In genomic region chr17:75056631-75057030, GRCm38 (mm10) we compare ENCODE assay signal across 23 mouse cellular contexts. TPM values are rescaled to one million over a fixed set of nuclear protein-coding genes. Genes with fewer than 3 reads are reported as not detected.
DNase-seq lines count a peak whose midpoint lies in the region; ATAC-seq and TF ChIP-seq lines count a peak whose summit lies in the region.
"Had no signal": no experiment of that assay in that cellular context is flagged by ENCODE, and none has a peak within 500 bp of the region (broad histone marks: within the 10 kb centered on the region; RNA-seq: fewer than 3 reads in every experiment).

No protein-coding gene starts in this region.

- H3K9me3 ChIP-seq in kidney, embryonic 15.5 days (replicated peaks), result no peaks in the 10 kb centered on the region
- no peaks in the 10 kb centered on the region for H3K9me3 ChIP-seq in embryonic facial prominence, embryonic 11.5 days (replicated peaks; ENCODE audit: control insufficient read depth, low read length)
- H3K9me3 ChIP-seq in hindbrain, embryonic 12.5 days (replicated peaks), result no peaks in the 10 kb centered on the region
- H3K9me3 ChIP-seq: hindbrain, embryonic 13.5 days had no signal

- DNase-seq in gastrocnemius, adult 18-20 months (ENCODE audit: low spot score), result peak; percentile 38
- no peak for DNase-seq in gastrocnemius, postnatal 25 days
- DNase-seq in kidney, adult 11 months, result no peak
- DNase-seq in embryonic facial prominence, embryonic 11.5 days (ENCODE audit: low spot score), result peak; percentile 22
- DNase-seq: adrenal gland, postnatal 14 days; cerebellum, postnatal 10 days; heart, postnatal 10 days; kidney, adult 9 months; kidney, postnatal 4 days; lung, adult 18-20 months; lung, postnatal 14 days; thymus, postnatal 14 days had no signal

- no peaks in the 10 kb centered on the region for H3K79me2 ChIP-seq in myocyte (ENCODE audit: control insufficient read depth, insufficient read depth)

- no peak overlapping the region for H3K27ac ChIP-seq in kidney, embryonic 15.5 days
- no peak overlapping the region for H3K27ac ChIP-seq in embryonic facial prominence, embryonic 11.5 days (replicated peaks; ENCODE audit: low read depth, low read length)
- no peak overlapping the region for H3K27ac ChIP-seq in hindbrain, embryonic 12.5 days
- H3K27ac ChIP-seq: hindbrain, embryonic 13.5 days had no signal

- TF ChIP-seq POLR2A in myocyte (IDR thresholded peaks at IDR 0.05; ENCODE audit: insufficient read length, low read depth), result no peak

- H3K4me3 ChIP-seq in kidney, embryonic 15.5 days (replicated peaks), result no peak overlapping the region
- no peak overlapping the region for H3K4me3 ChIP-seq in embryonic facial prominence, embryonic 11.5 days (ENCODE audit: low read depth, low read length)
- no peak overlapping the region for H3K4me3 ChIP-seq in myocyte
- H3K4me3 ChIP-seq in hindbrain, embryonic 12.5 days, result no peak overlapping the region
- H3K4me3 ChIP-seq: hindbrain, embryonic 13.5 days had no signal

- peak; percentile 56; the same call in 1 of the 2 replicates for ATAC-seq in kidney, embryonic 15.5 days (replicated peaks; ENCODE audit: low FRiP score)
- ATAC-seq in embryonic facial prominence, embryonic 11.5 days (replicated peaks; ENCODE audit: insufficient number of reproducible peaks, low FRiP score, low TSS enrichment, low read depth), result no peak
- ATAC-seq in hindbrain, embryonic 12.5 days (ENCODE audit: low FRiP score), result no peak
- ATAC-seq: activated CD4-positive, CD25-positive, alpha-beta regulatory T cell, adult 4 months; forebrain, embryonic 16.5 days; inflammation-experienced regulatory T-cells, adult 6 months; midbrain, embryonic 16.5 days had no signal

- H3K4me2 ChIP-seq in kidney, embryonic 15.5 days, result no peak overlapping the region
- no peak overlapping the region for H3K4me2 ChIP-seq in embryonic facial prominence, embryonic 11.5 days (ENCODE audit: low read depth, low read length)
- H3K4me2 ChIP-seq in myocyte (ENCODE audit: low read depth), result peak overlapping the region; percentile 48
- no peak overlapping the region for H3K4me2 ChIP-seq in hindbrain, embryonic 12.5 days (replicated peaks)
- H3K4me2 ChIP-seq: hindbrain, embryonic 13.5 days; liver, embryonic 11.5 days had no signal

- H3K27me3 ChIP-seq in kidney, embryonic 15.5 days, result no peaks in the 10 kb centered on the region
- H3K27me3 ChIP-seq in embryonic facial prominence, embryonic 11.5 days (ENCODE audit: control insufficient read depth, insufficient read depth, low read length), result no peaks in the 10 kb centered on the region
- no peaks in the 10 kb centered on the region for H3K27me3 ChIP-seq in myocyte (ENCODE audit: control insufficient read depth, insufficient read depth, insufficient read length)
- H3K27me3 ChIP-seq in hindbrain, embryonic 12.5 days, result peaks cover 2% of the 10 kb centered on the region; the same call in 1 of the 2 replicates

- peaks cover 17% of the 10 kb centered on the region; the same call in 1 of the 2 replicates for H3K4me1 ChIP-seq in kidney, embryonic 15.5 days
- no peaks in the 10 kb centered on the region for H3K4me1 ChIP-seq in embryonic facial prominence, embryonic 11.5 days (ENCODE audit: control insufficient read depth, insufficient read depth, low read length)
- no peaks in the 10 kb centered on the region for H3K4me1 ChIP-seq in hindbrain, embryonic 12.5 days
- H3K4me1 ChIP-seq: hindbrain, embryonic 13.5 days had no signal

- no peaks in the 10 kb centered on the region for H3K36me3 ChIP-seq in kidney, embryonic 15.5 days
- H3K36me3 ChIP-seq in embryonic facial prominence, embryonic 11.5 days (replicated peaks; ENCODE audit: control insufficient read depth, insufficient read depth, low read depth, low read length), result no peaks in the 10 kb centered on the region
- no peaks in the 10 kb centered on the region for H3K36me3 ChIP-seq in myocyte (ENCODE audit: control insufficient read depth, insufficient read depth)
- H3K36me3 ChIP-seq in hindbrain, embryonic 12.5 days, result no peaks in the 10 kb centered on the region
- H3K36me3 ChIP-seq: G1E; hindbrain, embryonic 13.5 days had no signal

- no peak overlapping the region for H3K9ac ChIP-seq in kidney, embryonic 15.5 days
- H3K9ac ChIP-seq in embryonic facial prominence, embryonic 11.5 days (replicated peaks; ENCODE audit: low read length), result no peak overlapping the region
- H3K9ac ChIP-seq in hindbrain, embryonic 12.5 days, result no peak overlapping the region
- H3K9ac ChIP-seq: hindbrain, embryonic 13.5 days had no signal

- 29% methylated on average over 8 of the region's 8 CpGs for WGBS in kidney, embryonic 15.5 days
- WGBS in embryonic facial prominence, embryonic 11.5 days, result 43% methylated on average over 8 of the region's 8 CpGs
- 28% methylated on average over 8 of the region's 8 CpGs for WGBS in hindbrain, embryonic 12.5 days

- H3ac ChIP-seq in myocyte (ENCODE audit: control insufficient read depth, insufficient read length), result no peak overlapping the region

TF ChIP-seq in myocyte, 11 proteins besides CTCF, POLR2A, EP300 and RAD21:
- peak; percentile 67 for TF ChIP-seq TCF12 (IDR thresholded peaks at IDR 0.05; ENCODE audit: insufficient read depth, poor library complexity, severe bottlenecking)
- TF ChIP-seq MYOG (IDR thresholded peaks at IDR 0.05; ENCODE audit: control insufficient read depth in 1 of 3, insufficient read depth in 1 of 3, insufficient read length in 2 of 3, low read depth in 2 of 3), result peak in 2 of 3 experiments; percentile 31 to 77
- no peak for TF ChIP-seq E2F4 (IDR thresholded peaks at IDR 0.05; ENCODE audit: insufficient read depth)
- peak; percentile 25 to 92 (median 69) for TF ChIP-seq MYOD1 (IDR thresholded peaks at IDR 0.05; ENCODE audit: control insufficient read depth in 1 of 3, insufficient read length in 2 of 3, low read depth in 2 of 3)
TF ChIP-seq in myocyte: peak in this region for 3.

RNA-seq across cellular contexts. Expression of gene Ltbp1, which starts 51.3 kb away (rescaled TPM):
- 1 to 10 TPM; 6.5 to 8.6 TPM for total RNA-seq in gastrocnemius, adult 18-20 months (2021)
- total RNA-seq in gastrocnemius, postnatal 25 days (2021), result 10 to 100 TPM; 10.2 to 11.1 TPM
- polyA plus RNA-seq in kidney, embryonic 15.5 days (2015; fragmentation: Nextera tagmentation; extraction: Ambion mirVana), result 35.5 and 40.9 TPM in 2 replicates
- polyA plus RNA-seq in embryonic facial prominence, embryonic 11.5 days (2014; fragmentation: Nextera tagmentation; extraction: Ambion mirVana), result 14.2 and 16.8 TPM in 2 replicates
- polyA plus RNA-seq in myocyte (2012; fragmentation: generic; extraction: Trizol), result 19.4 TPM
- 11.3 and 12.0 TPM in 2 replicates for polyA plus RNA-seq in hindbrain, embryonic 12.5 days (2016; fragmentation: Nextera tagmentation; extraction: Ambion mirVana)
- total RNA-seq: granulocyte monocyte progenitor cell, adult 5-6 weeks had no signal
- polyA plus RNA-seq: G1E; inflammation-experienced regulatory T-cells, adult 6 months had no signal

Comparison
In these comparisons a context has a peak if more than half of its experiments do, and no peak if none do; other contexts are left out.
1. DNase-seq: peak in gastrocnemius, adult 18-20 months (single experiment) and embryonic facial prominence, embryonic 11.5 days (single experiment); none in gastrocnemius, postnatal 25 days (single experiment) and kidney, adult 11 months (single experiment).